Mouse (Mus musculus) kidney, postnatal 25 days (tissue): Measurements from ENCODE around the gene Rbfox1.
A peak's percentile ranks its signal among the peaks of the same experiment; 100 is the strongest.

Source experiments
- DNase-seq, 2 experiments: peaks; one replicate each; pipeline ENCODE4 v3.0.0; 2021; ENCODE audit warnings: mixed read lengths in 2 of 2

Rbfox1 gene

DNA sequence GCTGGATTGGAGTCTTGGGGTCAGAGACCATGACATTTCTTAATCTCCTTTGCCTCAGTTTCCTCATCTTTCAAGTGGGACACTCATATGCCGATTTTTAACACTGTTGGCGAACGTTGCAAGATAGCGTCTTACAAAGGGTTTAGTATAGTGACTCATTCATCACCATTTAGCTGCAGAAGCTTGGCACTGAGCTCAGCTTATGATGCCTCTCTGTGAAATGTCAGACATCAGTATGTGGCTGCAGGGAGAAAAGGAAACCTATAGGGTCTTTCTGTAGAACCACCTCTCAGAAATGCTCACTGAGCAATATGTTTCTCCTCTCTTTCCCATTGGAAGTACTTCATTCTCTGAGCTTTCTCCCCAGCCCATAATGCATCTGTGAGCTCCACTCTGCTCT lies 356.2 kb downstream of the Rbfox1 start:
- DNase-seq, result no peak

DNA sequence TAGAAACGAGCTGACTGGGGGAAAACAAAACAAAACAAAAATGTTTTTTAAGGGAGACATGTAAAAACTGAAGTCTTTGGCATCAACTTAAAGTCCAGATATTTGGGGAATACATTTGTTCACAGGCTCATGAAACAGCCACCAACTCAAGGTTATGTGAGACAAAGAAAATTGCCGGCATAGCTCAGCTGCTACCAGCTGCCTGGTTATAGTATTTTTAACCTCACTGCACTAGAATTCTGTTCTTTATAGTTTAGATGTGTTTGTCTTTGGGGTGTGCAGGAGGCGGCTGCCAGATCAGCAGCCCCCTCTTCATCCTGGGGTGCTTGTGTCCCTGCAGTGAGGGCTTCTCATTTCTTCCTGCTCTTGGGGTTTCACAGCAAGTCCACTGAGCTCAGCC lies 357.3 kb downstream of the Rbfox1 start:
- no peak for DNase-seq

DNA sequence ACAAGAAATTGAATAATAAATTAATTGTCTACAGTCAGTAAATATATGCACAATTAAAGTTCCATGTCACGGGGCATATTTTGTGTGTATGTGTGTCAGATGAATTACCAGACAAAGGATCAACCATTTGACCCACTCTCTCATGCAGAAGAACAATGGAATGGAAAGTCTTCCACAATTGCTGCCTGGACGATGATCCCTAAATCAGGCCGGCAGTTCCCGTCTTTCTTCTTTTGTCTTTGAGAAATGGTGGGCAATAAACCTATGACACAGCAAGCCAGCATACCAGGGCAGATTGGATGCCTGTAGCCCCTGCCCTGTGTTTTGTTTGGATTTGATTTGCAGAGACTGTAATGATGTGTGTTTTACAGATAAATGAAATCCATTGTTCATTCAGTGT lies 362.4 kb downstream of the Rbfox1 start:
- DNase-seq, result no peak

DNA sequence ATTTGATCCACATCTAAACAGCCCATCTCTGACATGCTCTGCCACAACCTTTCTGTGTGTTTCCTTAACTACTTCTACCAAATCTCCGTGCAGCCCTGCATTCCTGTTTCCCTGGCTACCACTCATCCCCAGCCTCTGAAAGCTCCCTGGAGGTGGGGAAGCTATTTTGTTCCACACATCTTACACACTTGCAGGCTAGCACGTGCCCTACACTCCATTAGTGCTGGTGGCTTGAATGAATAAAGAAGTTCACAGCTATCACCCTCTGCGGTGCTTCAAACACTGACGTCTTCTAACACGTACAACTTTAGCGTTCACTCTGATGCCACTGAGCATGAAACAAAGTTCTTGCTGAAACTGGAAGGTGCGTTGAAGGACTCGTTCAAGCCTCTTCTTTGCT lies 379.4 kb downstream of the Rbfox1 start:
- DNase-seq, result no peak

DNA sequence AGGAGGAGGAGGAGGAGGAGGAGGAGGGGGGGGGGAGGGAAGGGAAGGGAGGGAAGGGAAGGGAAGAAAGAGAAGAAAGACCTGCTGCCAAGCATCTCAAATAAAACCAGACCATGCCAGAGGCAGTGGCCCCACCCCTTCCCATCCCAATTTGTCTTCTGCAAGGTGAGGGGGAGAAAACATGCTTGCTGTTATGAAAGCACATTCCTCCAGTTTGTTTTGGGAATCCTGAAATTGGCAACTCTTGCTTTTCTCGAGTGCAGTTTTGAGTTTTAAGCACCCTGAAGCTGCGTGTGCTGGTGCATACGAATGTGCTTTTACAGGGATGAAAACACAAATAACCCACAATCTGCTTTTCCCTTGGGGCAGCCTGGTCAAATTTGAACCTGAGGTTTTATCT lies 380.5 kb downstream of the Rbfox1 start:
- no peak for DNase-seq

DNA sequence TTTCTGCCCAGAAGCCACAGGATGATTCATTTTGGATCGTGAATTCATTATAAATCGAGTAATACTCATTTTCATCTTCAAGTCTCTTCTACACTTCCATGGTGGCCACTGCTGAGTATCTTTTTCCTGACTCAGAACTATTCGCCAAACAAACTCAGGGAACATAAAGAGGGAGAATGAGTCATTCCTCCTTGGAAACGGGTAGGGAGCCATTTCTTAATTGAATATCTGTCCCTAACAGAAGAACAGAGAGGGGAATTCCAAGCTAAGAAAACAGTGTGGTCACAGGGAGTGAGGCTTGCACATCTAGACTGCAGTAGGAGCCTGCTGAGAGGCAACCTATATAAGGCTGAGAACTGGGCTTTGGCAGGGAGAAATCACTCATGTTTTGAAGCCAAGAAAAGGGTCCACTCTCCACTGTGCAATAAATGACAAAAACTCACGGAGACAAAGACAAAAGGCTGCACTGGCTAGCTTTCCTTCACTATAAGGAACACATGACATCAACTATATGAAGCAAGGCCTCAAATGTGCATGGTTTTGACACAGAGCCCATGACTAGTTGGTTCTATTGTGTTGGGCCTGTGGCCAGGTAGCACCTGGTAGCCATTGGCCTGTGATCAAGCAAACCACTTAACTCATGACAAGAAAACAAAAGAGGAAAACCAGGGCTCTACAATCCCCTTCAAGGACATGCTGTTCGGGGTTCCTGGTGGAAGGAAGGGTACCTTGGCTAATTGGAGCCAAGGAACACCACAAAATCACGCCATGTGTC lies 386.6 kb downstream of the Rbfox1 start:
- DNase-seq, result no peak

DNA sequence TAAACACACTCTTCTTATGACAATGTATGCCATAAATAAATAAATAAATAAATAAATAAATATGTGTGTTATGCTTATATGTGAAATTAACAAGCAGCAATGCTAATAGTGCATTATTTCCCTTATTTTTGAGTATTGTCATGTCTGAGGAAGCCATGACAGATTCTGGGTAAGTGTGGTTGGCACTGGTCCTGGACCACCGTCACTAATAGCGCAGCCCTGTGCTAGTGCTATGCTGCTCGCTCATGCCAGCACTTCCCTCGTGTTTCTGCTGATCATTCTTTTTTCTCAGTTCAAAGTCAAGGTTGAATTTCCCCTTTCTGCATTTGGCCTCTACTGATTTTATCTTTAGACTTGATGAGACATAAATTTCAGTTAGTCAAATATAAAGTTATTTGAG lies 398.3 kb downstream of the Rbfox1 start:
- DNase-seq, result no peak

DNA sequence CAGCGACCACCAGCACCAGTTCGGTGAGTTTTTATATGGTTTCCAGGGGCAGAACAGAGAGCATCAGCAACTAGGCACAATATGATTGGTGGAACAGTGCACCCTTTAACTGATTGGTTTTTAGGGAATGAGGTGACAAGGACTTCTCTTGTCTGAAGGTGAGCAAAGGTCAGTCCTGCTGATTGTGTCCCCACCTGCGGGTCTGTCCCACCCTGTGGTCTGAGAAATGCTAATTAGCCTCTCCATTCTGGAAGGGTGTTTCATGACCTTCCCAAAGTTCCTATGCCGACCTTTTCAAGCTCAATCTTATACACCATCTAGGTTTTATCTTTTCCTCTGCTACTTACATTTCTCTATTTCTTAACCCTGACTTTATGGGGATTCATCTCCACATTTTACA lies 399.2 kb downstream of the Rbfox1 start:
- no peak for DNase-seq

DNA sequence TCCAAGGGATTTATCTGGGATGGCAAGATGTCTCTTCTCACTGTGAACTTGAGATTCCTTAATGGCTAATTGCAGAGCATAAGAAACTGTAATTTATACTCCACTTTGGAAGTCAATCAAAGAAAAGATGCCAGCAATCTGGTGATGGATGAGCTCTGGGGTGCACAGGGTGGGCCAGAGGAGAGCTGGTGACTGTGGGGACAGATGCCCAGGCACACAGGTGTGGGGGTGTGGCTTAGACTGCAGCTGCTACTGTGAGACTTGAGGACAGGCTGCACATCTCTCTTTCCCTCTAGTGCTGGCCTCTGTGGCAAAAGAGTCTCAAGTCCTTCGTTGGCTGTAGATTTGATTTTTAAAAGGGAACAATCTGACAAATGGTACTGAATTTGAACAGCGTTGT lies 402.5 kb downstream of the Rbfox1 start:
- DNase-seq, result no peak

DNA sequence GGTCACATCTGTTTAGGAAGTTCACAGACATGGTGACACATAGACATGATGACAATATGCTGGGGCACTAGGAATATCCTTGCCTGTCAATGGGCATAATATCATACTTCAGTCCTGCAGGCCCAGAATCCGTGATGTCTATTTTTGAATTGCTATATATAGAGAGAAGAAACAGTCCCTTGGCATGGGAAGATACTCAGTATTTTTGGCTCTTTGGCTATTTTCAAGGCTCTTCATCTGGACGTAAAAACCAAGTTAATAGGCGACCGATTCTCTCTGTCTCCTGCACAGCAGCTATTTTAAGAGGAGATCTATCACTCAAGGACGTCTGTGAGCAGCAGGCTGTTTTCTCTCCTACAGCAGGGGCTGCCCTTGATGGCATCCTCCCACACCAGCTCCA lies 415.0 kb downstream of the Rbfox1 start:
- no peak for DNase-seq

DNA sequence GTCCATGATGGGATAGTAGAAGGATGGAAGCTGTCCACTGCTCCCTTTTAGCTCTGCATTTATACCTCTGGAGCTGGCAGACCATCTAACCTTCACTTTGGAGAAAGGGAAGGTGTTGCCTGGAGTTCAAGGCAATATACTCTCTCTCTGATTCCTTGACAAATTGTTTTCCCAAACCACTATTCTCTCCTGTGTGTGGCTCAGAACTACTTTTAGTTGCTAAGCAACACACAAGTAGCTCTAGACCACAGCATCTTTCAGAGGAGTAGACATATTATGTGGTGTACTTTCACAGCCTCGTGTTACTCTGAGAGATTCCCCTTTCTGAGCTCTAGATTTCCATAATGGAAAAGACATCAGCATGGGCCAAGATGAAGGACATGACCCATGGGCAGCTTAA lies 417.9 kb downstream of the Rbfox1 start:
- no peak for DNase-seq

DNA sequence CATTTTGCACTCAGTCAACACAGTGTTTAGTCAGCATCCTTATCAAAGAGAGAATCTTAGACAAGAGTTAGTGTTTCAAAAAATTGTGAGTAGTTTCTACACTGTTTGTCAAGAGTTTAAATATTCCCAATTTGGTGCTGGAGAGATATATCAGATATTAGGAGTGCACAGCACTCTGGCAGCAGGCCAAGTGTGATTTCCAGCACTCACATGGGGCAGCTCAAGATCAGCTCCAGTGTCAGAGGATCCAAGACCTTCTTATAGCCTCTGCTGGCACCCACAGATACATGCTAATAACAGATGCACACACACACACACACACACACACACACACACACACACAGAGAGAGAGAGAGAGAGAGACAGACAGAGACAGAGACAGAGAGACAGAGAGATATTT lies 424.8 kb downstream of the Rbfox1 start:
- peak in 1 of 2 experiments; percentile 2 for DNase-seq

DNA sequence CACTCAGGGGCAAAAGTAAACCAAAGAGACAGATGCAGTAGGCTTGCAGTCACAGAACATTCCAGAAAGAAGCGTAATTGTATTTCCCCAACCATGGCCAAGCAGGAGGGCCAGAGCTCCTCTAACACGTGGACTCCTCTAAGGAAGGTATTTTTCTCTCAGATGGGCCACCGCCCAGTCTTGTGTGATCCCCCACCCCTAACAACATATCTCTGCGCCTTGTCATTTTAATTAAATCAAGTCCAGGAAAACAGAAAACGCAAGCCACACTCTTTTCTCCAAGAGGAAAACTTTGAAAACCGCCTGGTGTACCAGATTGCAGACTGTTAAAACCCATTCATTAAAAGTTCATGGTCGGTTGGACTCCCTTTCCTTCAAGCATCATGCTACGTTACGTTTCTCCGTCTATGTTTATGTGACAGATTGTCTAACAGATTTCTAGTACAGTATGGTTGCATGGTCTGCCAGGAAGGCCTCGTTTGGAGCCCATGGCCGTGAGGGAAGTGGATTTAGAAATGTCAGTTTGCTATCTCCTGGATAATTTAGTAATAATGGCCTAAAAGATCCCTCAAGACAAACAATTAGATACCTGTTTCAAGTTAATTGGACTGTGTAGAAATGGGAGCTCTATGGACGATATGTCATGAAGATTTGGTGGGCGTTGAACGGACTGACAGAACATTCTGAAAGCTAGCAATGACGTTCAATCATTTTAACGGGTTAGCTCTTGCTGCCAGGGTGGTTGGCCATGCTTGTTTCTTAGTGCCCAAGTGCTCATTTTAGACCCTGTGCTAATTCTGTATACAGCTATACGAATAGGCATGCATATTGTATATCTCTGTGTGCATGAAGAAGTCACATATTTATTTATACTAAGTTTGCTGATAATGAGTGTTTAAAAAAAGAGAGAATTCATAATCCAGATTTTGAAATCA lies 425.9 kb downstream of the Rbfox1 start:
- no peak for DNase-seq

DNA sequence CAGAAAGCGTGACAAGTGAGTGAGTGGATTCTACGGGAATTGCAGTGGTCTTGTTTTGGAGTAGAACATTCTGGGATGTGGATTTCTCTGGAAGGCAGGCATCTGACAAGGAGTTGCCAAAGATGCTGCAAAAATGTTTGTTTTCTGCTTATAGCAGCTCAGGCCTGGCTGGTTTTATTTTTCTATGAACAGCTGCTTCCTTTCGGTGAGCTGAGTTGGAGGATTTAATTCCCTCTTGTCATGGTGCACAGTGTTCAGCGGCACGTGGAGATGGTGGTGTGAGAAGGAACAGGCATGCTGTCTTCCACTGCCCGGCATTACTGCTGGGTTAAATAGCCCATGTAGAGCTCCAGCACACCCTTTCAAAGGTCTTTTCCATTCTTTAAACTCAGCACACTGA lies 428.5 kb downstream of the Rbfox1 start:
- no peak for DNase-seq

DNA sequence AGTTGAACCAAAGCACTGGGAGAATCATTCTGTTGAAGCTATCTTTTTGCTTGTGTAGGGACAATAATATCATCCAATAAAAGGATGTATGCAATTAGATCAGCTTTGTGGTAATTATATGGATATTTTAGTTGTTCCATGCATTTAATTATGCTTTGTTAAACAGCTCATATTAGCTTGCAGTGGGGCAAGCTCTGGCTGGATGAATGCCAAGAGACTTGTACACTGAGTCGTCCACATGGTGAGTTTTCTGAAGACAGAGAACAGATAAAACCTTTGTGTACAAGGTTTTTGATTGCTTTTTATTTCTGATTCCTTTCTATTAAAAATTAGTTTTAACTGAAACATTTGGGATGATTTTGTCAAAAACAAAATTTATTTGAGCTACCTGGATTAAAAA lies 439.7 kb downstream of the Rbfox1 start:
- DNase-seq, result no peak

DNA sequence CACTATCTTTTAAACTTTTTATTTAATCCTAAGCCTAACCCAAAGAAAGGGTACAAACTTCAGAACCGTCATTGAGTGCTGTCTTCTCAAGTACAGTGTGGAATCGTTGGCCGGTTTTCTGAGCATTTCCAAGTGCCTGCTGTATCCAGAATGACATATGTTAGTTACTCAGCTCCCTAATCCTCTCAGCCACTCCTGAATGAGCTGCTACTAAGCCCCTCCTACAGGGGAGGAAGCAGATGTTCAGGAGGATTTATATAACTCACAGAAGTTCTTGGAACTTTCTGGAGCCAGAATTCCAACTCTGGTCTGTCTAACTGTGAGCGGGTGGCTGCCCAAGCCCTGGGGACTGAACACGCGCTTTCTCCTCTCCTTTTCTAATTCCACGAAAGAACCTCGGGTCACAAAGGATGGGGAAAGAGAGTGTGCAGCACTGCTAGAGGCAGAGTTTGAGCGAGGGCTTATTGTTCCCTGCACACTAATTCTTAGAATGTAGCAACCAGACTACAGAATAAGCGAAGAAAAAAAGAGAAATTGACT lies 446.3 kb downstream of the Rbfox1 start:
- no peak for DNase-seq

DNA sequence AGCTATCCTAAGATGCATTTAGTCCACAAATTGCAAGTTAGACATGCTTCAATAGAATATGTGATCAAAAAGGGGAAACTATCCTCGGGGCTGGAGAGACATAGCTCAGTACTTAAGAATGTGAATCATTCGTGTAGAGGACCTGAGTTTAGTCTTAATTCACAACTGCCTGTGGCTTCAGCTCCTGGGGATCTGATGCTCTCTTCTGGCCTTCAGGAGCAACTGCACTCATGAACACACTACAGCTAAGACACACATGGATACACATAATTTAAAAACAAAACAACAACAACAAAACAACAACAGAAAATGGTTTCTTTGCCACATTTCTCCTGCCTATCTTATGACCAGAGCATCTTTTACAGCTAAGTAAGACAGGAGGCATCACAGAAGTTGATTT lies 448.1 kb downstream of the Rbfox1 start:
- no peak for DNase-seq

DNA sequence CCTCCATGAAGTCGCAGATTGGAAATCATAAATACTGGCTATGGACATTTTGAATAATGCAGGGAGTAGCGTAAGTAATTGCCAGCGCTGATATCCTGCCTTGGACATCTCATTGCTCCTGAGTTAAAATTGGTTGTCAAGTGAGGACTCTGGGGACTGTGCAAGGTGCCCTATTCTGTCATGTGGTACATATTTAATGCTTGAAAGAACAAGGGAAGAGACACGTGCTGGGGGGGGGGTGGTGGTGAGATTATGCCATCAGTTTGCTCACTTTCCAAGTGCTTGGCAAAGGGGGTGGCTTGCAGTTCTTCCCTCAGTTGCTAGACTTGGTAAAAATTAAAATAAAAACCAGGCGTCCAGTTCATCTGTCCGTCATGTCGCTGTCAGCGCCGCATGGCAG lies 462.9 kb downstream of the Rbfox1 start:
- no peak for DNase-seq

DNA sequence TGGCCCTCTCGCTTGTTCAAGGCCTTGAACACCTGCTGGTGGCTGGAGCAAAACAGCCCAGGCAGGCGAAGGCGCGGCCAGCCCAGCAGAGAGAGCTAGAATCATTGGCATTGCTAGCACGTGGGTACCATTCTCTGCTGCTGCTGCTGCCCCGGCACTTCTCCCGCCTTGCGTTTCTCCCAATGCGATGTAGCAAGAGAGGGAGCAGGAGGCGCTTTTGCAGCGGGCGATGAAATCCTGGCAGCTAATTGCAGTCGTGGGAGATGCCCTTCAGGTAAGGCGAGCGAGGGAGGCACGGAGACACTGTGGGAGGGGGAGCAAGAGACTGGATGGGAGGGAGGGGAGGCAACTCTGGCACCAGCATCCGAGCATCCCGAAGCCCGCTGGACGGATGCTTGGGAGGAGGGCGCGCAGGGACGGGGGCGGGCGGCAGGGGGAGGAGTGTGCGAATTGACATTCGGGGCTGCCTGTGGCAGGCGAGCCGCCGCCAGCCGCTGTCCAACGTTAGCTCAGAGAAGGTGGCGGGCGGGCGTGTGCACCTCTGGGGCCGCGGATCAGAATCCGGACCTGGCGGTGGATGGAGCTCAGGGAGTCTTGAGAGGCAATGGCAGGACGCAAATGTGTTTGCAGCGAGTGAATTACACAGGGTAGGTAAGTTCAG lies 463.6 kb downstream of the Rbfox1 start:
- no peak for DNase-seq

DNA sequence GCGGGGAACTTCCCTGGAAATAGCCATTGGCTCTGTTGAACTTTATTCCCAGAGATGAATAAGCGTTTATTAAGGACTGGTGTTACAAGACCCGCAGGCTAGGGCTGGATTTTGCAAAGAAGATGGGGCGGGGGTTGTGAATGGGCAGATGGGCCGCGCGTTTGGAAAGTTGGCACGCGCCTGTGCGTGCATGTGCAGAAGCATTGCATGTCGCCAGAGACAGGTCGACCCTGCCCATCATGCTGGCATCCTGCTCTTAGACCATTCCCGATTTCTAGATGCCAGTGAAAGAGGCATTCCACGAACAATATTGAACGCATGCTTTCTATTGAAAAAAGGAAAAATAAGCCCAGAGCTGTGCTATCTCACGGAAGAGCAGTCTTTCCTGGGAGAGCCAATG lies 464.2 kb downstream of the Rbfox1 start:
- no peak for DNase-seq

DNA sequence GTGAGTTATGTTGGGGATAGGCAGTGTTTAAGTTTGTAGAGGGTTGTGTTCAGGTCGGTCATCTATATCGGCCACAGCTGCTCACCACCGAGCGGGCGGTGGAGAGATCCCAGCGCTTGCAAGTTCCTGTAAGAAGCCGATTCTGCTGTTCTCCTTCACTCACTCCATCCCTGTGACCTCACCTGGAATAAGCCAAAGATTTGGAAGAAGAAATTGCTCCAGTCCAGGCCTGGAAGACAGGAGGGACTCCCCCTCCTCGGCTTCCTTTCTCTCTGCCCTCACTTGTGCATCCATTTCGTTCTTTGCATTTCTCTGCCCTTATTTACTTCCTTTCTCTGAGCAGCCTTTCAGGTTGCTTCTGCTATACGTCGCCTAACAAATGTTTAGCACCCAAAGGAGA lies 465.1 kb downstream of the Rbfox1 start:
- DNase-seq, result no peak

DNA sequence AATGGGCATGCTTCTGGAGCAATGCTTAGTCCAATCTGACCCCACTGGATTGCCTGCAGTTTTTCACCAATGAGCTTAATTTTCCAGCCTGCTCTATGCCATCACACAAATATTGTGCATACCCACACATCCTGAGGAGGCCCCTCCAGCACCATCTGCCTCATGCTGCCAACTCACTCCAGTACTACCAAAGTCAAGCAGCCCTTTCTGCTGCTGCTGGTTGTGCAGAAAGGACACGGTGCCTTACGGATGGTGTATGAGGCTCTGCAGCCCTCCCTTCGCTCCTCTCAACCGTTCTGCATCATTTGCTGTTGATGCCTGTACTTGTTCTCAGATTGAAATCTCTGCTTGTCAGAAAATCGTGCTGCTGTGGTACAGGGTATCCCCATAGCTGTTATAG lies 468.0 kb downstream of the Rbfox1 start:
- DNase-seq, result no peak

DNA sequence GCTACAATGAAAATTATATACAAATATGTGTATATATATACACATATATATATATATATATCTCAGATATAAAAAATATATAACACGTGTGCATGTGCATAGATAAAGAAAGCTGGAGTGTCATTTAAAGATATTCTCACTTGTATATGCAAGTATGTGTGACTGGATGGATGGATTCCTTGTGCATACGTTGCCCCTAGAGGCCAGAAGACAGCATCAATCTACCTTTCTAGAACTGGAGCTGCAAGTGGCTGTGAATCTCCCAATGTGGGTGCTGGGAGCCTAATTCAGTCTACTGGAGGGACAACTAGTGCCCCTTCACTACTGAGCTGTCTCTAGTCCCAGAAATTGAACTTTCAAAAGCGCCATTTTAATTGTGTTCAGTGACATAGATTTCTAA lies 471.8 kb downstream of the Rbfox1 start:
- DNase-seq, result no peak
